Mouse (Mus musculus) midbrain, embryonic 11.5 days (tissue): ENCODE results near the gene Kdm5c. TPM values are rescaled to one million over a fixed set of nuclear protein-coding genes. Genes with fewer than 3 reads are reported as not detected.
"Not testable (repeated sequence)": the region's sequence is repeated elsewhere in the genome, so short reads cannot be mapped to it uniquely, and the experiment has no call there.

ENCODE experiments used
- ATAC-seq: fragments of 200-750 bp; cut with Nextera tagmentation; 2 replicates; pipeline ENCODE4 v1.8.0; 2017; ENCODE audit warnings: moderate TSS enrichment, moderate library complexity; ENCODE audit not compliant: low FRiP score
- DNase-seq: peaks from one replicate; pipeline ENCODE4 v3.0.0; 2015; ENCODE audit warnings: low spot score; ENCODE audit errors: missing footprints
- H3K27ac ChIP-seq: fragments of 300-500 bp; sonication (generic); 2 replicates; pipeline ENCODE4 v1.5.1; 2014; ENCODE audit warnings: low read depth, low read length
- H3K27me3 ChIP-seq: fragments of 300-500 bp; sonication (generic); 2 replicates; pipeline ENCODE4 v1.6.1; 2014; ENCODE audit warnings: mild to moderate bottlenecking, low read length, moderate library complexity, mixed read lengths; ENCODE audit not compliant: control insufficient read depth, insufficient read depth
- H3K36me3 ChIP-seq: fragments of 300-500 bp; sonication (generic); 2 replicates; pipeline ENCODE4 v1.6.1; 2014; ENCODE audit warnings: mild to moderate bottlenecking, low read length, moderate library complexity, mixed read lengths; ENCODE audit not compliant: control insufficient read depth, insufficient read depth
- H3K4me1 ChIP-seq: fragments of 300-500 bp; sonication (generic); 2 replicates; pipeline ENCODE4 v1.6.1; 2014; ENCODE audit warnings: low read length; ENCODE audit not compliant: control insufficient read depth, insufficient read depth
- H3K4me2 ChIP-seq: fragments of 300-500 bp; sonication (generic); 2 replicates; pipeline ENCODE4 v1.6.1; 2014; ENCODE audit warnings: mild to moderate bottlenecking, moderate library complexity
- H3K4me3 ChIP-seq: fragments of 300-500 bp; sonication (generic); 2 replicates; pipeline ENCODE4 v1.5.1; 2014; ENCODE audit warnings: low read depth, low read length
- H3K9ac ChIP-seq: fragments of 300-500 bp; sonication (generic); 2 replicates; pipeline ENCODE4 v1.6.1; 2014; ENCODE audit warnings: low read length
- H3K9me3 ChIP-seq: fragments of 300-500 bp; sonication (generic); 2 replicates; pipeline ENCODE4 v1.6.1; 2016; ENCODE audit warnings: low read length; ENCODE audit not compliant: control insufficient read depth
- whole genome bisulfite sequencing: fragments of 180-500 bp; shearing (Covaris S2); extraction: QIAGEN DNeasy Blood & Tissue Kit; methylation state at CpG from one replicate; pipeline ENCODE4 v1.1.7; 2014; 5-methylcytosine and 5-hydroxymethylcytosine counted together
- polyA plus RNA-seq: library from polyadenylated mRNA; unstranded; fragments of >200 nt; fragmentation: Nextera tagmentation; extraction: Ambion mirVana; gene quantifications from 2 replicates; pipeline ENCODE4 v1.2.1, GENCODE M21; 2014

Kdm5c gene
- polyA plus RNA-seq, 1 experiment from 2014 or later: 29.4 TPM

- Histone ChIP-seq H3K4me3 (no peak overlapping the region), H3K4me1 (no peaks in the 10 kb centered on the region), H3K27ac (no peak overlapping the region), H3K9me3 (no peaks in the 10 kb centered on the region), H3K4me2 (no peak overlapping the region), H3K36me3 (peaks cover 16% of the 10 kb centered on the region), H3K9ac (no peak overlapping the region), H3K27me3 (no peaks in the 10 kb centered on the region)
- ATAC-seq (no peak), DNase-seq (no peak)
- whole genome bisulfite sequencing: 92% methylated on average over 2 of the region's 2 CpGs
These were observed 11.8 kb downstream of the Kdm5c start for GRCm38 (mm10) chrX:152244492-152245189.

DNA sequence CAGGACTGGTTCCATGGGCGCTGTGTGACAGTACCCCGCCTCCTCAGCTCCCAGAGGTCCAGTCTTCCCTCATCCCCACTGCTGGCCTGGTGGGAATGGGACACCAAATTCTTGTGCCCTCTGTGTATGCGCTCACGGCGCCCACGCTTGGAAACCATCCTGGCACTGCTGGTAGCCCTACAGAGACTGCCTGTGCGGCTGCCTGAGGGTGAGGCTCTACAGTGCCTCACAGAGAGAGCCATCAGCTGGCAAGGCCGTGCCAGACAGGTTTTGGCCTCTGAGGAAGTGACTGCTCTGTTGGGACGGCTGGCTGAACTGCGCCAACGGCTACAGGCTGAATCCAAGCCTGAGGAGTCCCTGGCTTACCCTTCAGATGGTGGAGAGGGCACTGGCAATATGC lies 38.4 kb downstream of the Kdm5c start:
- ATAC-seq (no peak), DNase-seq (no peak)
- no peak overlapping the region for H3K9ac ChIP-seq
- WGBS: 91% methylated on average over 11 of the region's 11 CpGs
- no peak overlapping the region for H3K4me3 ChIP-seq
- H3K4me2 ChIP-seq: no peak overlapping the region
- H3K27me3 ChIP-seq: no peaks in the 10 kb centered on the region
- peaks cover 25% of the 10 kb centered on the region for H3K36me3 ChIP-seq
- no peak overlapping the region for H3K27ac ChIP-seq
- no peaks in the 10 kb centered on the region for H3K9me3 ChIP-seq
- H3K4me1 ChIP-seq: no peaks in the 10 kb centered on the region

DNA sequence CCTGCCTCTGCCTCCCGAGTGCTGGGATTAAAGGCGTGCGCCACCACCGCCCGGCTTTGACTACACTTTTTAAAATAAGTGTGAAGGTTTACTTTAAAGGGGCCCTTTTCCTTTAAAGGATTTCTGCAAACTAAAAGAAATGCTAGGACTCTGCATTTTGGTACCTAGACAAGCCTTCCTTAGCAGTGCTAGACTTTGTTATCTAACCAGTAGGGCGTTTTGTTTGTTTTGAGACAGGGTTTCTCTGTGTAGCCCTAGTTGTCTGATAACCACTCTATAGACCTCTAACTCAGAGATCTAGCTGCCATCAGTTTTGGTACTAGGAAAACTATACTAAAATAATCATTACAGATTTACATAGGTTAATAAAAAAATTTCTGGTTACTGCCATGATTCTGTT lies 46.6 kb downstream of the Kdm5c start:
- H3K4me1 ChIP-seq: no peaks in the 10 kb centered on the region
- no peaks in the 10 kb centered on the region for H3K36me3 ChIP-seq
- H3K4me2 ChIP-seq: no peak overlapping the region
- H3K9ac ChIP-seq: no peak overlapping the region
- WGBS: 87% methylated on average over 6 of the region's 6 CpGs
- no peak for ATAC-seq
- H3K27me3 ChIP-seq: no peaks in the 10 kb centered on the region
- no peaks in the 10 kb centered on the region for H3K9me3 ChIP-seq
- no peak overlapping the region for H3K27ac ChIP-seq
- no peak for DNase-seq
- no peak overlapping the region for H3K4me3 ChIP-seq

- Histone ChIP-seq H3K9ac (no peak overlapping the region), H3K9me3 (no peaks in the 10 kb centered on the region), H3K4me2 (no peak overlapping the region), H3K27me3 (0 out of 2 replicates have a peak, but pooled peaks cover 2% of the 10 kb centered on the region), H3K4me1 (no peaks in the 10 kb centered on the region), H3K4me3 (no peak overlapping the region), H3K27ac (no peak overlapping the region), H3K36me3 (no peaks in the 10 kb centered on the region)
- no peak for DNase-seq
- ATAC-seq: no peak
- WGBS: 83% methylated on average over 3 of the region's 3 CpGs
These were observed 51.9 kb downstream of the Kdm5c start for GRCm38 (mm10) chrX:152284746-152285145.

GRCm38 (mm10) chrX:152287026-152287425 lies 54.2 kb downstream of the Kdm5c start:
- 64% methylated on average over 1 of the region's 1 CpGs for WGBS
- not testable (repeated sequence) for H3K4me2 ChIP-seq, H3K9ac ChIP-seq, ATAC-seq, H3K27ac ChIP-seq, H3K4me1 ChIP-seq, H3K9me3 ChIP-seq, H3K27me3 ChIP-seq, H3K36me3 ChIP-seq, H3K4me3 ChIP-seq, DNase-seq

- Histone ChIP-seq H3K27me3 (peaks cover 13% of the 10 kb centered on the region), H3K4me1 (no peaks in the 10 kb centered on the region), H3K36me3 (no peaks in the 10 kb centered on the region), H3K9ac (no peak overlapping the region), H3K4me2 (no peak overlapping the region), H3K9me3 (no peaks in the 10 kb centered on the region), H3K27ac (no peak overlapping the region), H3K4me3 (no peak overlapping the region)
- 75% methylated on average over 2 of the region's 2 CpGs for WGBS
- DNase-seq: no peak
- no peak for ATAC-seq
These were observed 73.4 kb downstream of the Kdm5c start for GRCm38 (mm10) chrX:152306224-152306623.

GRCm38 (mm10) chrX:152307371-152307770 lies 74.6 kb downstream of the Kdm5c start:
- H3K4me1 ChIP-seq: no peaks in the 10 kb centered on the region
- H3K9me3 ChIP-seq: no peaks in the 10 kb centered on the region
- no peak overlapping the region for H3K9ac ChIP-seq
- DNase-seq (no peak), ATAC-seq (no peak)
- H3K27me3 ChIP-seq: peaks cover 13% of the 10 kb centered on the region
- H3K4me3 ChIP-seq: no peak overlapping the region
- no peak overlapping the region for H3K4me2 ChIP-seq
- H3K36me3 ChIP-seq: no peaks in the 10 kb centered on the region
- no peak overlapping the region for H3K27ac ChIP-seq

DNA sequence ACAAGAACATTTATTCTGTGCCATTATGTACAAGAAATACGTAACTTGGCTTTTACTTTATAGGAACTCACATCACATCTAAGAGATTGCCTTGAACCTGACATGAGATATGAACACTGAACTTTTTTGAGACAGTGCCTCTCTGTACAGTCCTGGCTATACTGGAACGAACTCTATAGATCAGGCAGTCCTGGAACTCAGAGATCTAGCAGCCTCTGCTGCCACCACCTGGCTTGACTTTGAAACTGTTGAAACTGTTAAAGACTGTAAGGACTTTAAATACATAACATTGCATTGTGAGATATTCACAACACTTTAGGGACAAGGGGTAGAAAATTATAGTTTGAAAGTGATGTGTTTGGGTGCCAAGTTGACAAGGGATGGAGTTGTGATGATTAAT lies 75.1 kb downstream of the Kdm5c start:
- no peaks in the 10 kb centered on the region for H3K4me1 ChIP-seq
- no peak overlapping the region for H3K9ac ChIP-seq
- no peak for ATAC-seq
- peaks cover 13% of the 10 kb centered on the region for H3K27me3 ChIP-seq
- H3K9me3 ChIP-seq: no peaks in the 10 kb centered on the region
- no peak overlapping the region for H3K4me2 ChIP-seq
- WGBS: 77% methylated on average over 2 of the region's 2 CpGs
- H3K27ac ChIP-seq: no peak overlapping the region
- no peak for DNase-seq
- no peak overlapping the region for H3K4me3 ChIP-seq
- no peaks in the 10 kb centered on the region for H3K36me3 ChIP-seq

DNA sequence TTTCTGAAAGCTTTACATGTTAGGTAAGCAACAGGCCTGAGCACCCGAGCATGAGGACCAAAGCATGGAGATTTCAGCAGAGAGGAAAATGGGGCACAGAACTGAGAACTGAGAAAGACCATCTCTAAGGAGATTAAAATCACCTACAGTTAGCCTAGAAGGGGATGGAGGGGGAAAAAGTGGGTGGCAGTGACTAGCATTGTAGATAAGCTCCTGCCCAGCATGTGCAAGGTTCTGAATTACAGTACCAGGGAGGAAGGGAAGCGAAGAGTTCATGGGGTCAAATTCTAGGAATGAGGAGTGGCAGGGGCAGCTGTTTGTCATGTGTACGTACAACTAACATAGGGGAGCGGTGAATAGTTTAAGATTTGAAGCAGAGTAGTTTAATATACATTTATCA lies 87.7 kb downstream of the Kdm5c start:
- H3K4me2 ChIP-seq: no peak overlapping the region
- no peak for ATAC-seq
- H3K4me1 ChIP-seq: no peaks in the 10 kb centered on the region
- H3K9ac ChIP-seq: no peak overlapping the region
- WGBS: 88% methylated on average over 4 of the region's 4 CpGs
- no peaks in the 10 kb centered on the region for H3K36me3 ChIP-seq
- no peaks in the 10 kb centered on the region for H3K9me3 ChIP-seq
- H3K27me3 ChIP-seq: peaks cover 10% of the 10 kb centered on the region
- no peak overlapping the region for H3K4me3 ChIP-seq
- H3K27ac ChIP-seq: no peak overlapping the region
- DNase-seq: no peak
